In the genomic region with DNA sequence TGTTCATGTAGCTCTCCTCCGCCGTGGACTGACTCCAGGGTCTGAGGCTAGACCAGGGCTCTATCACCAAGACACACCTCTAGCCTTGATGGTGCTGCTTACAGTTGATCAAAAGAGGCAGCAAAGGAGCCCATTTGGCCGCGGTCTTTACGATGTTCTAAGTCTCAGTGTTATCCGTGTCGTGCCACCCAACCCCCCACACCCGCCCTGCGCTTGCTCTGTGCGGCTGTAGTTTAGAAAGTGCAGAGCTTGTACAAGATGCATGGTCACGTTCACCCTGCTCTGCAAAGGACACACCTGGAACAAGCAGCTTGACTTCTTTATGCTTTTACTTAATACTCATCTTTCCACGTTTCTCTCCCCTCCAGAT, we compare ENCODE assay signal across 8 mouse cellular contexts. TPM values are rescaled to one million over a fixed set of nuclear protein-coding genes. Genes with fewer than 3 reads are reported as not detected.
DNase-seq lines count a peak whose midpoint lies in the region; ATAC-seq lines count a peak whose summit lies in the region.

No protein-coding gene starts in this region.

- H3K27me3 ChIP-seq in forebrain, embryonic 15.5 days, result no peaks in the 10 kb centered on the region
- no peaks in the 10 kb centered on the region for H3K27me3 ChIP-seq in neural tube, embryonic 14.5 days (ENCODE audit: control insufficient read depth, insufficient read depth, low read length)

- no peaks in the 10 kb centered on the region for H3K36me3 ChIP-seq in forebrain, embryonic 15.5 days
- no peaks in the 10 kb centered on the region for H3K36me3 ChIP-seq in neural tube, embryonic 14.5 days (ENCODE audit: control insufficient read depth, insufficient read depth, low read length)

- H3K4me1 ChIP-seq in forebrain, embryonic 15.5 days, result no peaks in the 10 kb centered on the region
- H3K4me1 ChIP-seq in neural tube, embryonic 14.5 days (ENCODE audit: control insufficient read depth, insufficient read depth, low read length), result no peaks in the 10 kb centered on the region

- no peak overlapping the region for H3K9ac ChIP-seq in forebrain, embryonic 15.5 days (replicated peaks)
- H3K9ac ChIP-seq in neural tube, embryonic 14.5 days (replicated peaks; ENCODE audit: low read depth, low read length), result no peak overlapping the region

- peak overlapping the region; percentile 35 for H3K4me2 ChIP-seq in forebrain, embryonic 15.5 days (replicated peaks)
- peak overlapping the region; percentile 29; the same call in 1 of the 2 replicates for H3K4me2 ChIP-seq in neural tube, embryonic 14.5 days (ENCODE audit: low read depth, low read length)

- no peak overlapping the region for H3K27ac ChIP-seq in forebrain, embryonic 15.5 days (replicated peaks)
- H3K27ac ChIP-seq in neural tube, embryonic 14.5 days (ENCODE audit: low read depth, low read length), result no peak overlapping the region

- DNase-seq in adrenal gland, postnatal 10 days, result peak; percentile 36
- no peak for DNase-seq in adrenal gland, postnatal 4 days (ENCODE audit: low spot score in 2 of 2)
- DNase-seq in CD4-positive, CD25-positive, alpha-beta regulatory T cell, adult 2 months (ENCODE audit: low read depth, low spot score), result peak; percentile 74
- peak; percentile 69 for DNase-seq in liver
- DNase-seq in left cerebral cortex, adult 9 months (ENCODE audit: low spot score in 2 of 2), result no peak
- no peak for DNase-seq in urinary bladder, adult 2 months (ENCODE audit: low spot score)

- WGBS in forebrain, embryonic 15.5 days, result 64% methylated on average over 12 of the region's 12 CpGs
- WGBS in neural tube, embryonic 14.5 days, result 67% methylated on average over 12 of the region's 12 CpGs

- ATAC-seq in forebrain, embryonic 15.5 days (replicated peaks), result no peak
- no peak for ATAC-seq in neural tube, embryonic 14.5 days (ENCODE audit: low read depth)

- H3K4me3 ChIP-seq in forebrain, embryonic 15.5 days, result peak overlapping the region; percentile 10; the same call in 1 of the 2 replicates
- no peak overlapping the region for H3K4me3 ChIP-seq in neural tube, embryonic 14.5 days (ENCODE audit: low read depth, low read length)

- no peaks in the 10 kb centered on the region for H3K9me3 ChIP-seq in forebrain, embryonic 15.5 days
- no peaks in the 10 kb centered on the region for H3K9me3 ChIP-seq in neural tube, embryonic 14.5 days (ENCODE audit: control insufficient read depth, low read length)

RNA-seq across cellular contexts. Expression of gene Acer2, which starts 11.6 kb away (rescaled TPM):
- total RNA-seq in adrenal gland, postnatal 10 days (2021), result 10 to 100 TPM; 22.1 to 50.5 TPM
- 10 to 100 TPM; 26.1 to 30.8 TPM for total RNA-seq in adrenal gland, postnatal 4 days (2021)
- 10.8 and 11.3 TPM in 2 replicates for polyA plus RNA-seq in forebrain, embryonic 15.5 days (2015; fragmentation: Nextera tagmentation; extraction: Ambion mirVana)
- polyA plus RNA-seq in neural tube, embryonic 14.5 days (2014; fragmentation: Nextera tagmentation; extraction: Ambion mirVana), result 23.3 and 23.5 TPM in 2 replicates
- 261 and 377 TPM in 2 replicates for polyA plus RNA-seq in urinary bladder, adult 2 months (2012; rRNA removed)

RNA-seq across cellular contexts. Expression of gene Rps6, which starts 28.6 kb away (rescaled TPM):
- total RNA-seq in adrenal gland, postnatal 10 days (2021), result 100 to 1,000 TPM; 924 to 996 TPM
- total RNA-seq in adrenal gland, postnatal 4 days (2021), result 1,000 to 10,000 TPM; 1,162 to 1,195 TPM
- 414 and 432 TPM in 2 replicates for polyA plus RNA-seq in forebrain, embryonic 15.5 days (2015; fragmentation: Nextera tagmentation; extraction: Ambion mirVana)
- 373 and 376 TPM in 2 replicates for polyA plus RNA-seq in neural tube, embryonic 14.5 days (2014; fragmentation: Nextera tagmentation; extraction: Ambion mirVana)
- 2,335 and 2,390 TPM in 2 replicates for polyA plus RNA-seq in urinary bladder, adult 2 months (2012; rRNA removed)

Comparison
In these comparisons a context has a peak if more than half of its experiments do, and no peak if none do; other contexts are left out.
1. DNase-seq: peak in adrenal gland, postnatal 10 days (single experiment), CD4-positive, CD25-positive, alpha-beta regulatory T cell, adult 2 months (single experiment) and liver (single experiment); none in adrenal gland, postnatal 4 days (0 of 2), left cerebral cortex, adult 9 months (0 of 2) and urinary bladder, adult 2 months (single experiment).
2. RNA of gene Acer2, which starts 11.6 kb away (polyA plus RNA-seq): 261 to 377 TPM in urinary bladder, adult 2 months; 23.3 to 23.5 TPM in neural tube, embryonic 14.5 days and 10.8 to 11.3 TPM in forebrain, embryonic 15.5 days; every median in the first group is over 10 times any median in the second.